Mouse (Mus musculus) granulocyte monocyte progenitor cell, adult 5-6 weeks (primary cell): Measurements from ENCODE around the gene Kcnk3. TPM values are rescaled to one million over a fixed set of nuclear protein-coding genes. Genes with fewer than 3 reads are reported as not detected.

Experiments
- ATAC-seq: replicated peaks from 2 replicates; pipeline ENCODE4 v1.8.0; 2016; ENCODE audit warnings: mild to moderate bottlenecking, moderate TSS enrichment, inconsistent platforms; ENCODE audit not compliant: poor library complexity, severe bottlenecking
- total RNA-seq, 2 experiments: library from RNA; stranded (forward) in 1 of 2; stranded (reverse) in 1 of 2; fragments of 200-712, 200-1000 nt in 1 of 2; fragments of >200 nt in 1 of 2; fragmentation: Nextera tagmentation in 1 of 2; gene quantifications; 2 replicates each; pipeline ENCODE4 v1.2.3; 2014 to 2017

The Kcnk3 gene
- total RNA-seq, 2 experiments from 2014 or later: not detected

DNA sequence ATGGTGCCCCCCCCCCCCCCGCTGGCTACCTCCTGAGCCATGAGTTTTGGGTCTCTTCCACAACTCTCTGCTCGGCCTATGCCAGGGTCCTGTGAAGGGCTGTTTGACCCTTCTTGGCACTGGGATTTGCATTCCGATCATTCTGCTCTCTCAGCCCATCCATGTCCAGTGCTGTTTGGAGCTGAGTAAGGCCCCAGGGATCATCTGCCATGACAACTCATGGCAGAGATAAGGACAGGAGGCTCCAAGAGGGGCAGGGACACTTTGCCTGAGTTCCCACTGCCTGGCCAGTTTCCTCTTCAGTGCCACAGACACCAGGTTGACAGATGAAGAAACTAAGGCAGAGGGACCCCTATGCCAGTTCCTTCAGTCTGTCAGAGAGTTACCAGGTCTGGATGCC, 1.4 kb upstream of the Kcnk3 start:
- no peak for ATAC-seq

- no peak for ATAC-seq
Measured at GRCm38 (mm10) chr5:30587101-30587500, 869 bp upstream of the Kcnk3 start.

- ATAC-seq: no peak
Measured at GRCm38 (mm10) chr5:30588301-30588968, 465 bp downstream of the Kcnk3 start.

GRCm38 (mm10) chr5:30589069-30589468, 1.1 kb downstream of the Kcnk3 start:
- no peak for ATAC-seq

- no peak for ATAC-seq
Measured at GRCm38 (mm10) chr5:30589546-30589945, 1.6 kb downstream of the Kcnk3 start.

DNA sequence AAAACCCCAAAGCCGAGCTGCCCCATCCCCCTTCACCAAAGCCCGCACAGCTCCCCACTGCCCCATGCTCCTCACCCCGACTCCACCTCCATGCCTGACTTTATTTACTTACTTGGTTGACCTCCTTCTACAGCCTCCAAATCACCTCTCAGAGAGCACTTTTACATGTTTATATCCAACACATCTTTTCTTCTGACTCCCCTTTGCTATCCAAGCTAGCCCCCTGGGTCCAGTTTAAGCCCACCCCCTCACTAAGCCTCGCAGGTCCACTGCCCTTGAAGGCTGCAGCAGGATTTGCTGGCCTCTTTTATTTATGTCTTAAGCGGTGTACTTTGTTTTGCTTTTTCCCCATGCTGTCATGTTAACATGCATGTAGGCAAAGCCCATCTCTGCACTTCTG, 2.3 kb downstream of the Kcnk3 start:
- no peak for ATAC-seq

DNA sequence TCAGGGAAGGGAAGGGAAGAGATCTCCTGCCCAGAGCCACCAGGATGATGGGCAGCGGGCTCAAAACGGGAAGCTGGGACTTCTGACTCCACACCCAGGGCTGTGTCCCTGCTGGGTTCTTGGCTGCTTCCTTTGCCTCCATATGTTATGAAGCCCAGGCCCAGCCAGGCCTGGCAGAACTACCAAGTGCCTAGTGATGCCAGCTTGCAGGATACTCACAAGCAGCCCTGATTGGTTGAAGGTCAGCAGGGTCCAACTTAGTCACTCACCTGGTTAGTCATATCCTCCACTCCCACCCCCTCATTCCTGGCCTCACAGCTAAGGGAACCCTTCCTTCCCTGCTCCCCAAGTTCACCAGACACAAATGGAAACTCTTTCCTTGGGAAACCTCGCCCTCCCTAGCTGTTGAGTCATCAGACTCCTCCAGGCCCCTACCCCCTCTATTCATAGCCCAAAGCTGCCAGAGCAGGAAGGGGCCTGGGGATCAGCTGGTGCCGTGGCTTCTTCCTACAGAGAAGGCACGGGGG, 3.3 kb downstream of the Kcnk3 start:
- no peak for ATAC-seq

DNA sequence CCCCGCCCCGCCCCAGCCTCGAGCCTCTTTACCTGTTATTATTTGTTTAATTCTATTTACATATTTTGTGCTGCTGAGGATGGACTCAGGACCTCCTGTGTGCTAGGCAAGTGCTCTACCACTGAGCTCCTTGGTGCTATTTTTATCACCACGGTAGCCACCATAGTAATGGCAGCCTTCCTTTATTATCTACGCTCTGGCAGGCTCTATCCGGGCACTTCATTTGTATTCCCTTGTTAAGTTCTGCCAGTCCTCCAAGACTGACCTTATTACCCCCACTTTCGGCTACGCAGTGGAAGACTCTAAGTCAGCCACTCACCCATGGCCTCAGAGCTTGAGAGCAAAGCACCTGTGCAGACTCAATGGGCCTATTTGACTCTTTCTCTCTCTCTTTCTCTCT, 3.8 kb downstream of the Kcnk3 start:
- ATAC-seq: no peak

DNA sequence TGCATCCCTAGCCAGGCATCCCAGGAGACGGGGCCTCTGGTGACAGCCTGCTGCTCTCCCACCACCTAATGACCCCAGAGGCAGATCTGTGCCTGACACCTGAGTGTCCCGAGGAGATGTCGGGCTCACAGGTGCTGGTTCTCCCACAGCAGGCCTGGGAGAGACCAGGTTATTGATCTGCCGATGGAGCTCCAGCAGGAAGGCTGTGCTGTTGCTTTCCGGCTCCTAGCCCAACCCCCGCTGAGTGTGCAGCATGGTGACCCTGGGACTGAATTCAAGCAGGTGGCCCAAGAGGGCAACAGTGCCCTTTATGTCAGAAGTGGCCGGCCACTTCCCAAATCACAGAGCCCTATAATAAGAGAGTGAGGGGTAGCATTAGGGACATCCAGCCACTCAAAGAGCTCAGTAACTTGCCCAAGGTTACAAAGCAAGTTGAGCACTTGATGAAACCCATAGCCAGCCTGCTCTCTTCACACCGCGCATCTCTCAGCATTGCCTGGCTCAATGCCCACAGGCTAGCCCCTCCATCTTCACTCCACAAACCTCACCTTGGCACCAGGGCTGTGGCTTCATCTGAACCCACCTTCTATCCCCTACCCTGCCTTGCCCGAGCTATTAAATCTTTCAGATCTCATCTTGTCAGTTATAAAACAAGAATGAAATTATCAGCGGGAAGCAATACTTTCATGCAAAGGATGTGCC, 4.5 kb downstream of the Kcnk3 start:
- no peak for ATAC-seq

DNA sequence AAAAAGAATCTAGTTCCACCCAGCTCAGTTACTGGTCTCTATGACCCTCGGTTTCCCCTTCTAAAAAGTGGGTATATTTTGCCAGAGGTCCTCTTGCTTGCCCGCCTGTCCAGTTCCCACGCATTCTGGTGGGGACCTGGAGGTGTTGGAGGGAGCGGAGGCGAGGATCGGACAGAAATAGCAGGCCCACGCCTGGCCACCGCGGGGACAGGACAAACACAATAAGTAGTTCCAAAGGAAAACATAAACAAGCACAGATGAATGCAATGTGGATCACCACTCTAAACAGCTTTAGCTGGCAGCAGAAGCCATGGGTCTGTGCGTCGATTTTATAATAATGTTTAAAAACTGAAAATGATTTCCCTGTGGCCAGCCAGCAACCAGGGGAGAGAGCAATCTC, 5.4 kb downstream of the Kcnk3 start:
- no peak for ATAC-seq

DNA sequence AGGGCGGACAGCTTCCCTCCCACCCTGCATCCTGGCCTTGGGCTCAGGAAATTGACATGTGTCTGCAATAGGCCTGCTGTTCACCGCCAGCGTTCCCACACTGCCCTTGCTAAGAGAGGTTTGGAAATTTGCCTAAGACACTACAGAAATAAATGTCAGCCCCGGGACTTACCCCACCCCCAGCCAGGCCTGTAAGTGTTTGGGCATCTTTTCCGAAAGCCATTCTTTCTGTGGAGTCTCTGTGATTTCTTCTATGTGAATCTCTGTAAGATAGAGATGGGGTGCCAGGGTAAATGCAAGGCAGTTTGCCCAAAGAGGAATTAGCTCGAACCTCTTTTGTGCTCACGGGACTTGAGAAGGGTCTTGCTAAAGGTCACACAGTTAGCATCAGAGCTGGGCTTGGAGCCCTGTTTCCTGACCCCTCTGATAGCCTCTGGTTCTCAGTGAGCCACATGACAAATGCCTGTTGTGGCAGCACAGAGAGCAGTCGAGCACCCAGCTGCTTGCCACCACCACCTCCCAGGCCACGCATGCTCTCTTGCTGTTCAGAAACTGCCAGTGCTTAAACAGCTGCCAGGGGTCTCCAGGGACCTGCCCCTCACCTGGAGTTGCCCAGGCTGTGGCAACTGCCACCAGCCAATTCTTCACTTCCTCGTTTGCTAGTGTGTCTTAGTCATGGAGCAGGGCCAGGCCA, 6.0 kb downstream of the Kcnk3 start:
- ATAC-seq: no peak

DNA sequence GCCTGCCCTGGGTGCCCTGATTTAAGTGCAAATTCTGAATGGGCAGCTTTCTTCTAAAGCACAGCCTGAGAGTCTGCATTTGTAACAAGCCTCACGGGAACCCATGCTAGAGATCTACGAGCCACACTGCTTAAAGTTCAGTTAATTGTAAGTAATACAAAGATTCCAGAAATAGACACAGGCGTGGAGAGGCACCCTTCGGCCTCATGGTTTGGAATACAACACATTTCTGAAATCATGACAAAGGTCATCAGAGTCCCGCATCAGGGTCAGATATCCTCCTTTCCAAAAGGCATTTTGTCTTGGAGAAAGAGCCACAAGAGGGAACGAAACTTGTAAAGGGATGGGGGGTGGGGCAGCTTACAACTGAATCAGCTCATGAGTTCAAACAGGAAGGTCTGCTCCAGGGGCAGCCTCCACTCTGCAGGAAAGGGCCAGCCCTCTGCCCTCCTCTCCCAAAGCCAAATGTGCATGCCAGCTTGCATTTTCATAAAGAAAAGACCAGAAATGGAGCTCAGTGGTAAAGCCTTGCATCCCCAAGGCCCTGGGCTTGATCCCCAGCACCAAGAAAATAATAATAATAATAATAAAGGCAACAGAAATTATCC, 7.1 kb downstream of the Kcnk3 start:
- no peak for ATAC-seq

DNA sequence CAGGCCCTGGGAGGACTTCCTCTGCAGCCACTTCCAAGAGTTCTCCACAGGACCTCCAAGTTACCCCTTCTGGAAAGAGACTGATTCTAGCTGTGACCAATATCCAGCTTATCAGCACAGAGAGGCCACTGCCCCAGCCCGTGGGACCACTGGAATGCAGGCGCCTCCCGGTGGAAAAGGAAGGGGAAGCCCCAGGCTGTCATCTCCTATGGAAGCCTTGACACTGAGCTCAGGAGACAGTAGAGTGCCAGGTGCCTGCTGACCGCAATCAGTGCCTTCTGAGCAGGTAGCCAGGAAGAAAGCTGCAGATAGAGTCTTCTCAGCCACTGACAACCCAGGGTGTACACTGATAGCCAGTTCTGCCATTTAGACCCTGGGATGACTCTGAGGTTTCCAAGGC, 13.4 kb downstream of the Kcnk3 start:
- no peak for ATAC-seq

- no peak for ATAC-seq
Measured at GRCm38 (mm10) chr5:30603255-30603654, 15.3 kb downstream of the Kcnk3 start.

GRCm38 (mm10) chr5:30603926-30604325, 16.0 kb downstream of the Kcnk3 start:
- no peak for ATAC-seq

- no peak for ATAC-seq
Measured at GRCm38 (mm10) chr5:30604769-30605188, 16.8 kb downstream of the Kcnk3 start.

- no peak for ATAC-seq
Measured at GRCm38 (mm10) chr5:30605649-30606048, 17.7 kb downstream of the Kcnk3 start.

DNA sequence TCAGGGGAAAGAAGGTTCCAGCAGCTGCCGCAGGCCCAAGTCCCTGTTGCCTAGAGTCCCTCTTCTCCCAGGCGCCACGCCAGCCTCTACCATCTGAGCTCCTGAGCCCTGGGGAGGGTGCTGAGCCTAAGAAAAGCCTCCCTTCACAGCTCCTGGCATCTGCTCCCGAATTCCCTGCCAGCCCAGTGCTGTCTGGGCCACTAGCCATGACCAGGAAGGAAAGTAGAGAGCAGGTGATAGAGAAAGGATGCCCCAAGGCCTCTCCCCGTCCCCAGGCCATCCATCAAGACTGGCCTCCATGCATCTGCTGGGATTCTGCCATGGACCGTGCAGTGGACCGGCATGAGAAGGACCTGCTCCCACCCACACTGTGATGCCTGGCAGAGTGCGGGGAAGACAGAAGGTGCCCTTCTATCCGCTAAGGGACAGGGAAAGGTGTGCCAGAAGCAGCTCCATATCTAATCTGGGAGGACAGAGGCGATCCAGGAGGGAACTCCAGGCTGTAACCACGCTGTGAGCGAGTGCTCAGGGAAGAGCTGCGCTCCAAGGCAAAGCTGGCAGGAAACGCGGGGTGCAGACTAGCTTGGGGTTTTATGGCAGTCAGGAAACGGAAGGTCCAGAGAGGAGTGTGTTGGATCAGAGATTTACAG, 18.6 kb downstream of the Kcnk3 start:
- no peak for ATAC-seq

- no peak for ATAC-seq
Measured at GRCm38 (mm10) chr5:30609094-30609493, 21.1 kb downstream of the Kcnk3 start.

- ATAC-seq: no peak
Measured at GRCm38 (mm10) chr5:30609918-30610645, 22.1 kb downstream of the Kcnk3 start.
